Mouse (Mus musculus) CH12.LX (cell line): ENCODE results near the gene Hist1h3a. TPM values are rescaled to one million over a fixed set of nuclear protein-coding genes. Genes with fewer than 3 reads are reported as not detected.

Experiments used
- DNase-seq: peaks from one replicate; pipeline ENCODE4 v3.0.0-alpha.2; 2013; ENCODE audit errors: extremely low read depth
- H3K27ac ChIP-seq: 2 replicates; pipeline ENCODE4 v1.5.1; 2012; ENCODE audit warnings: low read depth, mild to moderate bottlenecking, control low read depth, moderate library complexity; ENCODE audit not compliant: insufficient read depth
- H3K27me3 ChIP-seq: replicated peaks from 2 replicates; pipeline ENCODE3; 2012; ENCODE audit warnings: inconsistent platforms
- H3K36me3 ChIP-seq, 2 experiments: replicated peaks in 1 of 2; 2 replicates each; pipeline versions ENCODE3 to v1.6.1; 2012; ENCODE audit warnings: inconsistent platforms in 1 of 2, low read length in 1 of 2, mild to moderate bottlenecking in 1 of 2, mixed read lengths in 1 of 2, moderate library complexity in 1 of 2; ENCODE audit not compliant: control insufficient read depth in 1 of 2, insufficient read depth in 1 of 2
- H3K4me1 ChIP-seq, 2 experiments: 2 replicates each; pipeline ENCODE4 v1.6.1; 2012; ENCODE audit warnings: inconsistent platforms in 1 of 2, moderate library complexity in 1 of 2; ENCODE audit not compliant: insufficient read depth in 2 of 2, control insufficient read depth in 1 of 2
- H3K4me2 ChIP-seq: 2 replicates; pipeline ENCODE4 v1.6.1; 2012; ENCODE audit warnings: low read depth, mild to moderate bottlenecking, control low read depth; ENCODE audit not compliant: poor library complexity, insufficient read depth, severe bottlenecking
- H3K4me3 ChIP-seq, 3 experiments: fragments of 150-350 bp in 1 of 3; sonication (generic) in 1 of 3; replicated peaks in 1 of 3; 2 replicates each; pipeline versions ENCODE3 to v1.5.1; 2011 to 2012; ENCODE audit warnings: low read depth in 2 of 3, low read length in 2 of 3, mild to moderate bottlenecking in 2 of 3, moderate library complexity in 2 of 3, control low read depth in 1 of 3, improper control_type of control experiment in 1 of 3, inconsistent platforms in 1 of 3, mixed read lengths in 1 of 3; ENCODE audit not compliant: poor library complexity in 1 of 3
- H3K79me2 ChIP-seq: replicated peaks from 2 replicates; pipeline ENCODE4 v1.6.1; 2012; ENCODE audit warnings: mild to moderate bottlenecking, moderate library complexity; ENCODE audit not compliant: control insufficient read depth, poor library complexity, insufficient read depth, severe bottlenecking; ENCODE audit errors: extremely low read depth
- H3K9ac ChIP-seq: 2 replicates; pipeline ENCODE4 v1.6.1; 2012; ENCODE audit warnings: low read depth, mild to moderate bottlenecking, control low read depth, moderate library complexity; ENCODE audit not compliant: insufficient read depth
- H3K9me3 ChIP-seq: replicated peaks from 2 replicates; pipeline ENCODE3; 2012; ENCODE audit warnings: low read length, inconsistent platforms, mixed read lengths
- BHLHE40 ChIP-seq: IDR thresholded peaks from 2 replicates; pipeline ENCODE4 v1.6.1; 2011; ENCODE audit warnings: mild to moderate bottlenecking, low read depth, low read length, improper control_type of control experiment
- CHD1 ChIP-seq: IDR thresholded peaks from 2 replicates; pipeline ENCODE4 v1.6.1; 2012; ENCODE audit warnings: low read depth, low read length, improper control_type of control experiment, inconsistent platforms
- CHD2 ChIP-seq: IDR thresholded peaks from 2 replicates; pipeline ENCODE4 v1.6.1; 2011; ENCODE audit warnings: low read length, improper control_type of control experiment
- CTCF ChIP-seq, 2 experiments: IDR thresholded peaks in 1 of 2; conservative IDR thresholded peaks in 1 of 2; 2 replicates each; pipeline ENCODE4 v1.5.1; 2011 to 2012; ENCODE audit warnings: low read depth in 2 of 2, low read length in 2 of 2, improper control_type of control experiment in 1 of 2, inconsistent platforms in 1 of 2, mild to moderate bottlenecking in 1 of 2, moderate library complexity in 1 of 2
- E2F4 ChIP-seq: IDR thresholded peaks from 2 replicates; pipeline ENCODE4 v1.6.1; 2011; ENCODE audit warnings: low read depth, low read length, improper control_type of control experiment; ENCODE audit not compliant: insufficient replicate concordance
- ELF1 ChIP-seq: IDR thresholded peaks from 2 replicates; pipeline ENCODE4 v1.6.1; 2014; ENCODE audit warnings: low read depth, mild to moderate bottlenecking, inconsistent platforms, low read length, improper control_type of control experiment
- ETS1 ChIP-seq: conservative IDR thresholded peaks from 2 replicates; pipeline ENCODE4 v1.6.1; 2012; ENCODE audit warnings: low read depth, mild to moderate bottlenecking, inconsistent platforms, low read length, improper control_type of control experiment, moderate library complexity
- GABPA ChIP-seq: IDR thresholded peaks from 2 replicates; pipeline ENCODE4 v1.6.1; 2012; ENCODE audit warnings: low read depth, low read length, improper control_type of control experiment, inconsistent platforms; ENCODE audit not compliant: insufficient replicate concordance
- HCFC1 ChIP-seq: IDR thresholded peaks from 2 replicates; pipeline ENCODE4 v1.6.1; 2012; ENCODE audit warnings: low read depth, mild to moderate bottlenecking, inconsistent platforms, low read length, improper control_type of control experiment
- IRF4 ChIP-seq: IDR thresholded peaks from 2 replicates; pipeline ENCODE4 v1.6.1; 2014; ENCODE audit warnings: low read depth, mild to moderate bottlenecking, inconsistent platforms, low read length, improper control_type of control experiment
- JUN ChIP-seq: IDR thresholded peaks from 2 replicates; pipeline ENCODE4 v1.6.1; 2011; ENCODE audit warnings: low read depth, mild to moderate bottlenecking, low read length, improper control_type of control experiment, moderate library complexity; ENCODE audit not compliant: insufficient read depth
- JUND ChIP-seq: conservative IDR thresholded peaks from 2 replicates; pipeline ENCODE4 v1.6.1; 2011; ENCODE audit warnings: low read depth, low read length, improper control_type of control experiment
- KAT2A ChIP-seq: IDR thresholded peaks from 2 replicates; pipeline ENCODE4 v1.6.1; 2012; ENCODE audit warnings: low read length, improper control_type of control experiment, inconsistent platforms; ENCODE audit not compliant: insufficient replicate concordance
- MAFK ChIP-seq: IDR thresholded peaks from 2 replicates; pipeline ENCODE4 v1.6.1; 2011; ENCODE audit warnings: low read length, improper control_type of control experiment; ENCODE audit not compliant: insufficient replicate concordance
- MAX ChIP-seq: IDR thresholded peaks from 2 replicates; pipeline ENCODE4 v1.6.1; 2011; ENCODE audit warnings: low read length, improper control_type of control experiment
- MAZ ChIP-seq: IDR thresholded peaks from 2 replicates; pipeline ENCODE4 v1.6.1; 2012; ENCODE audit warnings: low read depth, mild to moderate bottlenecking, inconsistent platforms, low read length, improper control_type of control experiment, moderate library complexity
- MEF2A ChIP-seq: IDR thresholded peaks from 2 replicates; pipeline ENCODE4 v1.6.1; 2014; ENCODE audit warnings: low read depth, mild to moderate bottlenecking, inconsistent platforms, low read length, improper control_type of control experiment, borderline replicate concordance
- MXI1 ChIP-seq: IDR thresholded peaks from 2 replicates; pipeline ENCODE4 v1.6.1; 2011; ENCODE audit warnings: mild to moderate bottlenecking, low read depth, low read length, improper control_type of control experiment
- MYC ChIP-seq: IDR thresholded peaks from 2 replicates; pipeline ENCODE4 v1.6.1; 2011; ENCODE audit warnings: low read depth, mild to moderate bottlenecking, improper control_type of control experiment, low read length
- NELFE ChIP-seq: IDR thresholded peaks from 2 replicates; pipeline ENCODE4 v1.6.1; 2011; ENCODE audit warnings: low read depth, low read length, improper control_type of control experiment
- NRF1 ChIP-seq: IDR thresholded peaks from 2 replicates; pipeline ENCODE4 v1.6.1; 2014; ENCODE audit warnings: low read depth, mild to moderate bottlenecking, inconsistent platforms, low read length, improper control_type of control experiment, moderate library complexity
- PAX5 ChIP-seq: IDR thresholded peaks from 2 replicates; pipeline ENCODE4 v1.6.1; 2012; ENCODE audit warnings: low read length, inconsistent platforms, mixed read lengths
- POLR2A ChIP-seq: IDR thresholded peaks from 2 replicates; pipeline ENCODE4 v1.6.1; 2011; ENCODE audit warnings: low read depth, mild to moderate bottlenecking, improper control_type of control experiment, low read length
- POLR2AphosphoS2 ChIP-seq: IDR thresholded peaks from 2 replicates; pipeline ENCODE4 v1.6.1; 2011; ENCODE audit warnings: low read depth, low read length, improper control_type of control experiment
- RAD21 ChIP-seq: IDR thresholded peaks from 2 replicates; pipeline ENCODE4 v1.6.1; 2011; ENCODE audit warnings: low read depth, mild to moderate bottlenecking, low read length, improper control_type of control experiment, moderate library complexity
- RCOR1 ChIP-seq: conservative IDR thresholded peaks from 2 replicates; pipeline ENCODE4 v1.6.1; 2012; ENCODE audit warnings: low read depth, mild to moderate bottlenecking, inconsistent platforms, low read length, improper control_type of control experiment
- SIN3A ChIP-seq: IDR thresholded peaks from 2 replicates; pipeline ENCODE4 v1.6.1; 2012; ENCODE audit warnings: low read length, improper control_type of control experiment, inconsistent platforms
- SMC3 ChIP-seq: IDR thresholded peaks from 2 replicates; pipeline ENCODE4 v1.6.1; 2011; ENCODE audit warnings: low read depth, low read length, improper control_type of control experiment
- TBP ChIP-seq: conservative IDR thresholded peaks from 2 replicates; pipeline ENCODE4 v1.6.1; 2011; ENCODE audit warnings: low read depth, low read length, improper control_type of control experiment
- TCF12 ChIP-seq: IDR thresholded peaks from 2 replicates; pipeline ENCODE4 v1.6.1; 2014; ENCODE audit warnings: low read depth, mild to moderate bottlenecking, inconsistent platforms, low read length, improper control_type of control experiment
- UBTF ChIP-seq: IDR thresholded peaks from 2 replicates; pipeline ENCODE4 v1.6.1; 2012; ENCODE audit warnings: low read depth, mild to moderate bottlenecking, inconsistent platforms, low read length, improper control_type of control experiment, moderate library complexity
- USF1 ChIP-seq: IDR thresholded peaks from 2 replicates; pipeline ENCODE4 v1.6.1; 2014; ENCODE audit warnings: low read depth, mild to moderate bottlenecking, inconsistent platforms, low read length, improper control_type of control experiment
- USF2 ChIP-seq: conservative IDR thresholded peaks from 2 replicates; pipeline ENCODE4 v1.6.1; 2011; ENCODE audit warnings: low read depth, low read length, improper control_type of control experiment
- ZC3H11A ChIP-seq: IDR thresholded peaks from 2 replicates; pipeline ENCODE4 v1.6.1; 2012; ENCODE audit warnings: low read depth, mild to moderate bottlenecking, inconsistent platforms, low read length, improper control_type of control experiment
- ZKSCAN1 ChIP-seq: IDR thresholded peaks from 2 replicates; pipeline ENCODE4 v1.6.1; 2012; ENCODE audit warnings: low read depth, inconsistent platforms, low read length, improper control_type of control experiment, borderline replicate concordance
- ZMIZ1 ChIP-seq: IDR thresholded peaks from 2 replicates; pipeline ENCODE4 v1.6.1; 2012; ENCODE audit warnings: low read depth, mild to moderate bottlenecking, inconsistent platforms, low read length, improper control_type of control experiment
- ZNF384 ChIP-seq: IDR thresholded peaks from 2 replicates; pipeline ENCODE4 v1.6.1; 2012; ENCODE audit warnings: low read depth, low read length, improper control_type of control experiment, inconsistent platforms
- dilution Hi-C: fragments of 300-500 bp; cut with MboI; formaldehyde crosslinking; loops from 2 replicates; pipeline ENCODE4 v1.14.3; 2020; ENCODE audit warnings: low sequenced_read_pairs; ENCODE audit not compliant: extremely low pct_unique_long_range_greater_than_20kb, extremely low pct_ligation_motif_present
- in situ Hi-C: fragments of 300-500 bp; cut with MboI; formaldehyde crosslinking; loops from 3 replicates; pipeline ENCODE4 v1.14.3; 2019; ENCODE audit warnings: low sequenced_read_pairs, low pct_ligation_motif_present, low pct_unique_long_range_greater_than_20kb, mixed read lengths
- polyA plus RNA-seq: library from polyadenylated mRNA; unstranded; fragments of >175 nt; gene quantifications from 2 replicates; pipeline ENCODE4 v1.2.1, GENCODE M21; 2012; ENCODE audit warnings: low read depth; ENCODE audit not compliant: insufficient read length
- total RNA-seq, 2 experiments: library from RNA; depleted of rRNA; stranded (reverse); fragments of 300-350 nt in 1 of 2; fragments of >200 nt in 1 of 2; gene quantifications; 2 replicates each; pipeline ENCODE4 v1.2.3; 2012 to 2014

Hist1h3a gene
- total and polyA plus RNA-seq, 3 experiments, result 3.2 to 1,392 (median 78.5) TPM

- Histone ChIP-seq H3K4me1 (peaks cover 3 to 29% of the 10 kb centered on the region in 2 experiments; a peak in 3 of 4 replicates), H3K27ac (peak overlapping the region; percentile 95), H3K36me3 (no peaks in the 10 kb centered on the region), H3K9ac (peak overlapping the region; percentile 100), H3K79me2 (no peaks in the 10 kb centered on the region), H3K27me3 (no peaks in the 10 kb centered on the region), H3K4me3 (peak overlapping the region; percentile 54 to 74 (median 54)), H3K9me3 (no peaks in the 10 kb centered on the region), H3K4me2 (0 out of 2 replicates have a peak overlapping the region, but pooled peaks have one; percentile 84)
- peak; percentile 96 for DNase-seq
- in situ Hi-C loops (loop anchor here (5.0 kb wide), 1 partner anchor 37 kb away; no protein-coding TSS in a partner anchor), dilution Hi-C loops (no loop called here)
- TF ChIP-seq CHD1 (no peak; the same call in 1 of the 2 replicates), NRF1 (peak; percentile 50), MAFK (no peak), ZC3H11A (no peak), RAD21 (no peak), UBTF (peak; percentile 99), ZNF384 (no peak), MAX (no peak; the same call in 1 of the 2 replicates), MYC (peak; percentile 56; the same call in 1 of the 2 replicates), PAX5 (no peak), JUND (no peak), POLR2AphosphoS2 (peak; percentile 99), E2F4 (peak; percentile 93; the same call in 1 of the 2 replicates), ZMIZ1 (peak; percentile 99), NELFE (peak; percentile 90), SMC3 (peak; percentile 38), MXI1 (peak; percentile 84), POLR2A (peak; percentile 95), KAT2A (peak; percentile 66; the same call in 1 of the 2 replicates), ZKSCAN1 (no peak), JUN (no peak), MAZ (peak; percentile 65), TBP (no peak), TCF12 (peak; percentile 44; the same call in 1 of the 2 replicates), USF1 (no peak; the same call in 1 of the 2 replicates), ETS1 (no peak; the same call in none of the 2 replicates), BHLHE40 (peak; percentile 52; the same call in 1 of the 2 replicates), HCFC1 (peak; percentile 69), SIN3A (no peak; the same call in none of the 2 replicates), USF2 (peak; percentile 65), MEF2A (0 out of 2 replicates have a peak, but pooled peaks have one; percentile 61), CHD2 (peak; percentile 95), IRF4 (peak; percentile 71; the same call in 1 of the 2 replicates), RCOR1 (peak; percentile 93), GABPA (no peak), ELF1 (peak; percentile 80), CTCF (conservative IDR thresholded peaks at IDR 0.05 in 1 of 2, IDR thresholded peaks at IDR 0.05 in 1 of 2; ENCODE audit: low read depth in 2 of 2, low read length in 2 of 2) (no peak)
Observed at GRCm38 (mm10) chr13:23739069-23739921, 22.9 kb downstream of the Hist1h3a start.
